Mouse (Mus musculus): Measurements from ENCODE around the gene Vmn1r211.
"Not testable (repeated sequence)": the region's sequence is repeated elsewhere in the genome, so short reads cannot be mapped to it uniquely, and the experiment has no call there.

Gene Vmn1r211

DNA sequence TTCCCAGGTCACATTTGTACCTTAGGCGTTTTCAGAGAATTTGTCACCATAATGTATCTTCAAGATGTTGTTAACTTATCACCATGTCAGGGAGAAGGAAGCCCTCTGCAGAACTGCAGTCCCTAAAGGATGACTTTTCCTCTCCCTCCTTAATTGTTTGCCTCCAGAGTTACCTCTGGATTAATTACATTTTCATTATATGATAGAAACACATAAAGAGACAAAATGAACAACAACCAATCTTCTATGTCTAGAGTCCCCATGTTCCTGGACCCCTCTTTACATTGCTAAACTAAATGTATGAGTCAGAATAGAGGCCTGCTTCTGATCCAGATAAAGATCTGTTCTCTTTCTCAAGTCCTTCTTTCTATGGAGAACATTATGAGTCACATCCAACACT, at the start of gene Vmn1r211:
TSS of gene Vmn1r211 (minus strand) at position 101 of the 400 bp plus-strand sequence.
- no peak for DNase-seq (ENCODE audit: low spot score in 2 of 2)

GRCm38 (mm10) chr13:22884105-22884504, 26.7 kb upstream of the Vmn1r211 start, which contains the start of gene Vmn1r212:
TSS of gene Vmn1r212 (minus strand) at chr13:22884205.
- DNase-seq (ENCODE audit: low spot score in 2 of 2): no peak

- DNase-seq (ENCODE audit: low spot score in 2 of 2): no peak
Observed at GRCm38 (mm10) chr13:22879257-22879656, 21.9 kb upstream of the Vmn1r211 start.

- no peak for DNase-seq (ENCODE audit: low spot score in 2 of 2)
Observed at GRCm38 (mm10) chr13:22854760-22855159, 2.6 kb downstream of the Vmn1r211 start.

GRCm38 (mm10) chr13:22846798-22847197, 10.6 kb downstream of the Vmn1r211 start:
- no peak for DNase-seq (ENCODE audit: low spot score in 2 of 2)

- not testable (repeated sequence) for DNase-seq (ENCODE audit: low spot score in 2 of 2)
Observed at GRCm38 (mm10) chr13:22844304-22844703, 13.1 kb downstream of the Vmn1r211 start.

GRCm38 (mm10) chr13:22831248-22831647, 26.1 kb downstream of the Vmn1r211 start, which contains the start of gene Vmn1r210:
TSS of gene Vmn1r210 (minus strand) at chr13:22831348.
- no peak for DNase-seq (ENCODE audit: low spot score in 2 of 2)

GRCm38 (mm10) chr13:22829395-22829794, 28.0 kb downstream of the Vmn1r211 start:
- DNase-seq (ENCODE audit: low spot score in 2 of 2): not testable (repeated sequence)

DNA sequence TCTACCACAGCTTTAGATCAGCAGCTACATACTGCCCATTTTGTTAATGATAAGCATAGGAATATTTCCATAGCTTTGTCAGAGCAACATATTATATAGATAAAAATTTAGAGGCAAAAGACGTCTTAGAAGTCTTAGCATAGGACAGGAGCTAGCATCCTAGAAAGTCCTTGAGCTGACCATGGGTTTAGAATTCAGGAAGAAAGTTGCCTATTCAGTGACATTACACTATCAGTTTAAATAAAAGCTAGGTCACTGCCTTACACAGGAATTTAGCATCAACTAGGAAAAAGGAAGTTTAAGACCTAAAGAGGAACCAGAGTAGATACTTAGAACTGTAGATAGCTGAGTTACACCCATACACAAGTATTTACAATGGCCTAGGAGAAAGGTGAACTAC, 35.8 kb downstream of the Vmn1r211 start:
- DNase-seq (ENCODE audit: low spot score in 2 of 2): not testable (repeated sequence)

GRCm38 (mm10) chr13:22809582-22809981, 47.8 kb downstream of the Vmn1r211 start, which contains the start of gene Vmn1r209:
TSS of gene Vmn1r209 (minus strand) at chr13:22809682.
- DNase-seq (ENCODE audit: low spot score in 2 of 2): not testable (repeated sequence)
